Mouse (Mus musculus) gastrocnemius, adult 18-20 months (tissue): ENCODE measurements around the gene Elovl4. TPM values are rescaled to one million over a fixed set of nuclear protein-coding genes. Genes with fewer than 3 reads are reported as not detected.
A peak's percentile ranks its signal among the peaks of the same experiment; 100 is the strongest.

Experiments
- DNase-seq: peaks from one replicate; pipeline ENCODE4 v3.0.0; 2021; ENCODE audit warnings: low spot score
- long read RNA-seq, 2 experiments: library from polyadenylated mRNA; stranded (forward); transcript quantifications; one replicate each; pipeline ENCODE4 v2.0.0; 2021
- total RNA-seq, 2 experiments: library from RNA; stranded (reverse); gene quantifications; 2 replicates each; pipeline ENCODE4 v1.2.3; 2021

The Elovl4 gene
- total RNA-seq, result under 1 TPM in 1 of 2 experiments, not detected in 1; 0.26 TPM
- long read RNA-seq, experiment 1, result 0 reads
- long read RNA-seq, experiment 2, result 0 reads

GRCm38 (mm10) chr9:83805977-83806815, at the start of gene Elovl4:
Gene Elovl4, minus strand, starts transcription at chr9:83806277.
- DNase-seq, result peak; percentile 24

GRCm38 (mm10) chr9:83852464-83852863, 46.4 kb upstream of the Elovl4 start:
- no peak for DNase-seq

- DNase-seq, result no peak
These were observed 28.8 kb upstream of the Elovl4 start for GRCm38 (mm10) chr9:83834748-83835313.

- DNase-seq, result peak; percentile 88
These were observed 28.0 kb upstream of the Elovl4 start, which contains the start of gene Ttk for GRCm38 (mm10) chr9:83833811-83834747. Gene Ttk, plus strand, starts transcription at chr9:83834689.

- no peak for DNase-seq
These were observed 25.1 kb upstream of the Elovl4 start for GRCm38 (mm10) chr9:83831152-83831551.

GRCm38 (mm10) chr9:83829896-83830295, 23.8 kb upstream of the Elovl4 start:
- no peak for DNase-seq

- no peak for DNase-seq
These were observed 16.8 kb upstream of the Elovl4 start for GRCm38 (mm10) chr9:83822925-83823324.

GRCm38 (mm10) chr9:83820976-83821375, 14.9 kb upstream of the Elovl4 start:
- DNase-seq, result no peak

- no peak for DNase-seq
These were observed 13.1 kb upstream of the Elovl4 start for GRCm38 (mm10) chr9:83819188-83819587.

- peak; percentile 32 for DNase-seq
These were observed 1.5 kb upstream of the Elovl4 start for GRCm38 (mm10) chr9:83807562-83807961.

GRCm38 (mm10) chr9:83805164-83805976, 707 bp downstream of the Elovl4 start:
- no peak for DNase-seq

- DNase-seq, result no peak
These were observed 1.7 kb downstream of the Elovl4 start for GRCm38 (mm10) chr9:83804341-83804740.

GRCm38 (mm10) chr9:83797898-83798297, 8.2 kb downstream of the Elovl4 start:
- DNase-seq, result no peak

- no peak for DNase-seq
These were observed 9.2 kb downstream of the Elovl4 start for GRCm38 (mm10) chr9:83796875-83797274.

- no peak for DNase-seq
These were observed 16.8 kb downstream of the Elovl4 start for GRCm38 (mm10) chr9:83789326-83789725.

GRCm38 (mm10) chr9:83785501-83785900, 20.6 kb downstream of the Elovl4 start:
- no peak for DNase-seq

GRCm38 (mm10) chr9:83778317-83778960, 27.6 kb downstream of the Elovl4 start:
- no peak for DNase-seq

- no peak for DNase-seq
These were observed 44.8 kb downstream of the Elovl4 start for GRCm38 (mm10) chr9:83761318-83761717.

- no peak for DNase-seq
These were observed 74.2 kb downstream of the Elovl4 start for GRCm38 (mm10) chr9:83731877-83732276.

- no peak for DNase-seq
These were observed 75.2 kb downstream of the Elovl4 start for GRCm38 (mm10) chr9:83730836-83731235.
